Mouse (Mus musculus) stomach, embryonic 14.5 days (tissue): ENCODE measurements around the gene 1190005I06Rik. TPM values are rescaled to one million over a fixed set of nuclear protein-coding genes. Genes with fewer than 3 reads are reported as not detected.

Experiments
- ATAC-seq: fragments of 200-750 bp; cut with Nextera tagmentation; 2 replicates; pipeline ENCODE4 v1.8.0; 2017; ENCODE audit warnings: low read depth, moderate TSS enrichment; ENCODE audit not compliant: insufficient number of reproducible peaks, insufficient read depth, low FRiP score
- H3K27ac ChIP-seq: fragments of 300-500 bp; sonication (generic); 2 replicates; pipeline ENCODE4 v1.5.1; 2014; ENCODE audit warnings: mild to moderate bottlenecking, low read length, moderate library complexity, mixed read lengths
- H3K27me3 ChIP-seq: fragments of 300-500 bp; sonication (generic); 2 replicates; pipeline ENCODE4 v1.6.1; 2014; ENCODE audit warnings: low read length, control low read depth, mixed read lengths; ENCODE audit not compliant: control insufficient read depth, insufficient read depth
- H3K36me3 ChIP-seq: fragments of 300-500 bp; sonication (generic); 2 replicates; pipeline ENCODE4 v1.6.1; 2014; ENCODE audit warnings: mild to moderate bottlenecking, control low read depth, low read length, moderate library complexity, mixed read lengths; ENCODE audit not compliant: control insufficient read depth, insufficient read depth
- H3K4me1 ChIP-seq: fragments of 300-500 bp; sonication (generic); 2 replicates; pipeline ENCODE4 v1.6.1; 2014; ENCODE audit warnings: low read length, control low read depth, mixed read lengths; ENCODE audit not compliant: control insufficient read depth, insufficient read depth
- H3K4me2 ChIP-seq: fragments of 300-500 bp; sonication (generic); replicated peaks from 2 replicates; pipeline ENCODE4 v1.6.1; 2014; ENCODE audit warnings: low read depth, low read length, control low read depth
- H3K4me3 ChIP-seq: fragments of 300-500 bp; sonication (generic); 2 replicates; pipeline ENCODE4 v1.5.1; 2014; ENCODE audit warnings: low read depth, low read length, control low read depth
- H3K9ac ChIP-seq: fragments of 300-500 bp; sonication (generic); replicated peaks from 2 replicates; pipeline ENCODE4 v1.6.1; 2014; ENCODE audit warnings: low read depth, mild to moderate bottlenecking, control low read depth, low read length, moderate library complexity, mixed read lengths
- H3K9me3 ChIP-seq: fragments of 300-500 bp; sonication (generic); 2 replicates; pipeline ENCODE4 v1.6.1; 2016; ENCODE audit warnings: low read depth, low read length, control low read depth; ENCODE audit not compliant: control insufficient read depth
- WGBS: fragments of 180-500 bp; shearing (Covaris S2); extraction: QIAGEN DNeasy Blood & Tissue Kit; methylation state at CpG from one replicate; pipeline ENCODE4 v1.1.7; 2014; 5-methylcytosine and 5-hydroxymethylcytosine counted together
- polyA plus RNA-seq: library from polyadenylated mRNA; unstranded; fragments of >200 nt; fragmentation: Nextera tagmentation; extraction: Ambion mirVana; gene quantifications from 2 replicates; pipeline ENCODE4 v1.2.1, GENCODE M21; 2014

The 1190005I06Rik gene
- polyA plus RNA-seq, 1 experiment from 2014 or later = 3.6 TPM

DNA sequence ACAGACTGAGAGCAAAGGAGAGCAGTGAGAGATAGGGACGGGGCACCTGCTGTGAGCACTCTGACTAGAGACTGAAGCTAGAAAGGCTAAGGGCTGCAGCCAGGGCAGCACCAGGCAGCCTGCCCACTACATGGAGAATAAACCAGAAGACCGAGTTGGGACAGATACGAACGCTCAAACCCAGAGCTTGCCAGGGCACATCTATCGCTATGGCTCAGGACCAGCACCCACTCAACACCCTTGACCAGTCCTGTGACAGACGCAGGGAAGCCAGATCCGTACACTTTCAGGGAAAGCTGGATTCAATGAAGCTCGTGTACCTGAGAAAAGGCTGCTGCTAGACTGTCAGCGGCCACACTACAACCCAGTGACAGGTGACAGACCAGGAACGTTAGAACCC is 61.9 kb downstream of the 1190005I06Rik start:
- Histone ChIP-seq H3K4me1 (no peaks in the 10 kb centered on the region), H3K4me2 (no peak overlapping the region), H3K27ac (no peak overlapping the region), H3K9ac (no peak overlapping the region), H3K36me3 (peaks cover 26% of the 10 kb centered on the region; the same call in 1 of the 2 replicates), H3K27me3 (no peaks in the 10 kb centered on the region), H3K4me3 (no peak overlapping the region), H3K9me3 (no peaks in the 10 kb centered on the region)
- ATAC-seq = no peak
- 93% methylated on average over 10 of the region's 10 CpGs for WGBS

GRCm38 (mm10) chr8:120581811-120582210 is 65.6 kb downstream of the 1190005I06Rik start:
- Histone ChIP-seq H3K27me3 (no peaks in the 10 kb centered on the region), H3K4me1 (no peaks in the 10 kb centered on the region), H3K9ac (no peak overlapping the region), H3K4me3 (no peak overlapping the region), H3K36me3 (peaks cover 55% of the 10 kb centered on the region), H3K4me2 (no peak overlapping the region), H3K9me3 (no peaks in the 10 kb centered on the region), H3K27ac (no peak overlapping the region)
- WGBS = 91% methylated on average over 8 of the region's 8 CpGs
- ATAC-seq = no peak

DNA sequence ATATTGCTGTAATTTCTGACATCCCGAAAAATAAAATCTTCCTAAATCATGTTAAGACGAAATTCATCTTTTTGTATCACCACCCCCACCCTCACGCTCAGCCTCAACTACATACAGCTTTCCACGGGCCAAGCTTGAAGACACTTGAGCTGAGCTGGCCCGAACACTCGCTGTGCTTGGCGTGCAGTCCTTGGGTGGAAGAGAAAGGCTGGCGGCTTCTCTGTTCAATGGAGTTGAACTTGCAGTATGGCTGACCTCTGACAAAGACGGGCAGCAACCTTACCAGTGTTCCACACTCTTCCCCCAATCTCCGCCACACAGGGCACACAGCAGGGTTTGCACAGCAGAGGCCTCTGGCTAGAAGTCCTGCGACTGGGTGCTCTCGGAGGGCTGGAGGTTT is 66.1 kb downstream of the 1190005I06Rik start:
- H3K4me2 ChIP-seq = no peak overlapping the region
- no peak for ATAC-seq
- H3K9ac ChIP-seq = no peak overlapping the region
- no peak overlapping the region for H3K27ac ChIP-seq
- no peaks in the 10 kb centered on the region for H3K9me3 ChIP-seq
- H3K27me3 ChIP-seq = no peaks in the 10 kb centered on the region
- 93% methylated on average over 12 of the region's 12 CpGs for WGBS
- H3K4me1 ChIP-seq = no peaks in the 10 kb centered on the region
- H3K4me3 ChIP-seq = no peak overlapping the region
- H3K36me3 ChIP-seq = peaks cover 59% of the 10 kb centered on the region

GRCm38 (mm10) chr8:120580336-120581000 is 67.0 kb downstream of the 1190005I06Rik start:
- 92% methylated on average over 8 of the region's 8 CpGs for WGBS
- 0 out of 2 replicates have a peak, but pooled peaks cover 2% of the 10 kb centered on the region for H3K4me1 ChIP-seq
- H3K9me3 ChIP-seq = no peaks in the 10 kb centered on the region

GRCm38 (mm10) chr8:120577821-120578220 is 69.6 kb downstream of the 1190005I06Rik start:
- no peak for ATAC-seq
- 92% methylated on average over 17 of the region's 17 CpGs for WGBS
- 0 out of 2 replicates have a peak, but pooled peaks cover 2% of the 10 kb centered on the region for H3K4me1 ChIP-seq

More at GRCm38 (mm10) chr8:120580336-120581000, 67.0 kb downstream of the 1190005I06Rik start:
- no peak overlapping the region for H3K27ac ChIP-seq
- no peak overlapping the region for H3K9ac ChIP-seq
- H3K4me2 ChIP-seq = no peak overlapping the region
- no peak for ATAC-seq
- peaks cover 67% of the 10 kb centered on the region for H3K36me3 ChIP-seq
- H3K4me3 ChIP-seq = no peak overlapping the region
- no peaks in the 10 kb centered on the region for H3K27me3 ChIP-seq

DNA sequence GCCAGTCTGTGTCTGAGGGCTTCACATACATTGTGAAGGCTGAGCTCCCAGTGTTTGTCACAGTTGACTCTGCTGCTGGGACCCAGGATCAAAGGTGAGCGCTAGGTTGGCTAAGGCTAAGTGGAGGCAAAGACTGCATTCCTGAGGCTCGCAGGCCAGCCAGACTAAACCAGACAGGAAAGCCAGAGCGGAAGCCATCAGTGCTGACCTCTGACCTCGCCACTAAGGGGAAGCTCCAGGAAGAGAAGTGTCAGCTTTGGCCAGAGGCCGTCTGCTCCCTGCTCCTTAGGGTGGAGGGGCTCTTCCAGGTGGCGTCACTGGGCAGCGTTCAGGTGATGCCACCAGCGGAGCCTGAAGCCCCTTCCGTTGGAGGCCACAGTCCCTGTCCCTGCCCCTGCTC is 71.6 kb downstream of the 1190005I06Rik start:
- Histone ChIP-seq H3K36me3 (peaks cover 94% of the 10 kb centered on the region), H3K27me3 (no peaks in the 10 kb centered on the region), H3K4me2 (no peak overlapping the region), H3K4me1 (0 out of 2 replicates have a peak, but pooled peaks cover 2% of the 10 kb centered on the region), H3K9me3 (no peaks in the 10 kb centered on the region), H3K4me3 (no peak overlapping the region), H3K9ac (no peak overlapping the region), H3K27ac (no peak overlapping the region)
- 44% methylated on average over 9 of the region's 9 CpGs for WGBS
- ATAC-seq = no peak

More at GRCm38 (mm10) chr8:120577821-120578220, 69.6 kb downstream of the 1190005I06Rik start:
- Histone ChIP-seq H3K27me3 (no peaks in the 10 kb centered on the region), H3K4me3 (no peak overlapping the region), H3K36me3 (peaks cover 93% of the 10 kb centered on the region), H3K9me3 (no peaks in the 10 kb centered on the region), H3K27ac (no peak overlapping the region), H3K4me2 (no peak overlapping the region), H3K9ac (no peak overlapping the region)

DNA sequence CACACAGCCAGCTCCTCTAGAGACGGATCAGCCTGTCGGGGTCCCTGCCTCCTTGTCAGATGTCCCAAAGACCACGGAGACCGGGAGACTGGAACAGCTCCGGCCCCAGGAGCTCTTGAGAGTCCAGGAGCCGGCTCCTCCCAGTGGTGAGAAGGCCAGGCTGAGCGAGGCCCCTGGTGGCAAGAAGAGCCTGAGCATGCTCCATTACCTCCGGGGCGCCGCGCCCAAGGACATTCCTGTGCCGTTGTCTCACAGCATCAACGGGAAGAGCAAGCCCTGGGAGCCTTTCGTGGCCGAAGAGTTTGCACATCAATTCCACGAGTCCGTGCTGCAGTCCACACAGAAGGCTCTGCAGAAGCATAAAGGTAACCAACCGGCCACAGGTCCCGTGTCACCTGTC is 72.5 kb downstream of the 1190005I06Rik start:
- Histone ChIP-seq H3K9me3 (no peaks in the 10 kb centered on the region), H3K4me1 (0 out of 2 replicates have a peak, but pooled peaks cover 2% of the 10 kb centered on the region), H3K36me3 (peaks cover 86% of the 10 kb centered on the region), H3K9ac (no peak overlapping the region), H3K27ac (no peak overlapping the region), H3K27me3 (no peaks in the 10 kb centered on the region), H3K4me3 (no peak overlapping the region), H3K4me2 (no peak overlapping the region)
- no peak for ATAC-seq
- WGBS = 73% methylated on average over 19 of the region's 19 CpGs

GRCm38 (mm10) chr8:120573866-120574265 is 73.6 kb downstream of the 1190005I06Rik start:
- Histone ChIP-seq H3K9me3 (no peaks in the 10 kb centered on the region), H3K27ac (no peak overlapping the region), H3K36me3 (peaks cover 86% of the 10 kb centered on the region), H3K9ac (no peak overlapping the region), H3K27me3 (no peaks in the 10 kb centered on the region), H3K4me3 (no peak overlapping the region), H3K4me1 (0 out of 2 replicates have a peak, but pooled peaks cover 2% of the 10 kb centered on the region), H3K4me2 (no peak overlapping the region)
- WGBS = 80% methylated on average over 11 of the region's 11 CpGs
- ATAC-seq = no peak
